Mouse (Mus musculus) T-helper 17 cell (primary cell): Measurements from ENCODE around the gene Gm7861.
"Not testable (repeated sequence)": the region's sequence is repeated elsewhere in the genome, so short reads cannot be mapped to it uniquely, and the experiment has no call there.

ENCODE experiments used
- in situ Hi-C, 2 experiments: fragments of 300-600 bp; cut with MboI, MseI; formaldehyde crosslinking; loops; 1 replicate in 1 of 2; 2 replicates in 1 of 2; pipeline ENCODE4 v1.15.1; 2025; ENCODE audit warnings: high pct_unique_total_duplicates in 2 of 2

The Gm7861 gene

DNA sequence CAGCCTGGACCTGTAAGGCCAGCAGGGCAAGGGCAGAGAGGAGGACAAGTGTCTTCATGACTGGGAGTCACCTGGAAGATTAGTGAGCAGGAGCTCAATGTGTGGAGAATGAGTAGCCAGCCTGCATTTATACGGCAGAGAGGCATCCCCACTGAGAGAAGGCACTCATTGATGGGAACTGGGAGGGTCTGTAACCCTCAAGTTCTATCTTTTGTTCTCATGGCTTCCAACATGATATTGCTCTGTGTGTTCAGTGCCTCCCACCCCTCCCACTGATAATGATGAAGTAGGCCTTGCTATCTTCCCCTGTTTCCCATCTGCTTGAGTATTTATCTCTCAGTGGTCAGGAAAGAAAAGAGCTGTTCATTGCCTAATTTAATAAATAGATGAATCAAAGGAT is at the start of gene Gm7861:
TSS of gene Gm7861 (minus strand) at position 101 of the 400 bp plus-strand sequence.
- in situ Hi-C loops, result loop anchor here in 1 of 2 experiments (5.0 to 10.0 kb wide), 2 partner anchors 142 to 270 kb away; partner anchors contain the start of gene Defa29

DNA sequence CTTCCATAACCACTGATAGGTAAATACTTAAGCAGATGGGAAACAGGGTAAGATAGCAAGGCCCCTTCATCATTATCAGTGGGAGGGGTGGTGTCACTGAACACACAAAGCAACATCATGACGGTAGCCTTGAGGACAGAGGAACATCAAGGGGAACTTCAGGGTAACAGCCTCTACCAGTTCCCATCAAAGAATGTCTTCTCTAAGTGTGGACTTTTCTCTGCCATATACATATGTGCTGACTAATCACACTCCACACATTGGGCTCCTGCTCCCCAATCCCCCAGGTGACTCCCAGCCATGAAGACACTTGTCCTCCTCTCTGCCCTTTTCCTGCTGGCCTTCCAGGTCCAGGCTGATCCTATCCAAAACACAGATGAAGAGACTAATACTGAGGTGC is 23.6 kb upstream of the Gm7861 start, which contains the start of gene Defa26:
TSS of gene Defa26 (plus strand) at position 301 of the 400 bp plus-strand sequence.
- in situ Hi-C loops, result loop anchor here (5.0 to 10.0 kb wide), 2 partner anchors 371 to 373 kb away; partner anchors contain the start of gene Gm15292 (in 2 of the 2)

DNA sequence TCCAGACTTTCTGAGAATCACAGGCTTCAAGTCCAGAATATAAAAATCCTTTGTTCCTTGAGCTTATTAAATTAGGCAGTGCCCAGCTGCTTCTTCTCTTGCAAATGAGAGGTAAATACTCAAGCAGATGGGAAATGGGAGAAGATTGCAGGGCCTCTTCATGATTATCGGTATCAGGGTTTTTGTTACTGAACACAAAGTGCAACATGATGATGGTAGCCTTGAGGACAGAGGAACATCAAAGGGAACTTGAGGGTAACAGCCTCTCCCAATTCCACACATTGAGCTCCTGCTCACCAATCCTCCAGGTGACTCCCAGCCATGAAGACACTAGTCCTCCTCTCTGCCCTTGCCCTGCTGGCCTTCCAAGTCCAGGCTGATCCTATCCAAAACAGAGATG is 11.6 kb downstream of the Gm7861 start, which contains the start of gene Defa28:
TSS of gene Defa28 (plus strand) at position 301 of the 400 bp plus-strand sequence.
- in situ Hi-C loops, result loop anchor here (5.0 kb wide), 1 partner anchor 500 kb away; the partner anchor contains the start of gene Defa25 (in 2 of the 2)

DNA sequence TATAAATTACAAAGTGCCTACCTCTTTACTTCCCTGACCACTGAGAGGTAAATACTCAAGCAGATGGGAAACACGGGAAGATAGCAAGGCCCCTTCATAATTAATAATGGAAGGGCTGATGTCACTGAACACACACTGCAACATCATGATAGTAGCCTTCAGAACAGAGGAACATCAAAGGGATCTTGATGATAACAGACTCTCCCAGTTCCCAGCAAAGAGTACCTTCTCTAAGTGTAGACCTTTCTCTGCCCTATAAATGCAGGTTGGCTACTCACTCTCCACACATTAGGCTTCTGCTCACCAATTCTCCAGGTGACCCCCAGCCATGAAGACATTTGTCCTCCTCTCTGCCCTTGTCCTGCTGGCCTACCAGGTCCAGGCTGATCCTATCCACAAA is 29.2 kb downstream of the Gm7861 start, which contains the start of gene Defa37:
TSS of gene Defa37 (plus strand) at position 301 of the 400 bp plus-strand sequence.
- in situ Hi-C loops, result not testable (repeated sequence)
